Mouse (Mus musculus): ENCODE results near the gene Kcnj10.

The Kcnj10 gene

DNA sequence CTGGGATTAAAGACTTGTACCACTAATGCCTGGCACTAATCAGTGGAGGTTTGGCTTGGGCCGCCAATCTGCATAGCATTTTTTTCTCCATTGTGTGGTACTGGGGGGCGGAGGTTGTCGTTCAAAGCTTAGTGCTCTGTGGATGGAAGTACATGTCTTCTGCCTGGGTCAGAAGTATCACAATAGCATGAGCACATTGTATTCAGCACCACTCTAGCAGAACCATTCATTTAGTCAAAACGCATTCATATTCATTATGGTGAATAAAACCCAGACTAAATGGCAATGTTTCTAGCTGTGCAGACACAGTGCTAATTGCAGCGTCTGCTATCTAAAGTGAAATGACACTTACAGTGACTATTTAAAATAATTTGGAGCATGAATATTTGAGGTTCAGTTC, 46.2 kb downstream of the Kcnj10 start:
- no peak for DNase-seq

- no peak for DNase-seq
Measured at GRCm38 (mm10) chr1:172390769-172391168, 49.8 kb downstream of the Kcnj10 start.

DNA sequence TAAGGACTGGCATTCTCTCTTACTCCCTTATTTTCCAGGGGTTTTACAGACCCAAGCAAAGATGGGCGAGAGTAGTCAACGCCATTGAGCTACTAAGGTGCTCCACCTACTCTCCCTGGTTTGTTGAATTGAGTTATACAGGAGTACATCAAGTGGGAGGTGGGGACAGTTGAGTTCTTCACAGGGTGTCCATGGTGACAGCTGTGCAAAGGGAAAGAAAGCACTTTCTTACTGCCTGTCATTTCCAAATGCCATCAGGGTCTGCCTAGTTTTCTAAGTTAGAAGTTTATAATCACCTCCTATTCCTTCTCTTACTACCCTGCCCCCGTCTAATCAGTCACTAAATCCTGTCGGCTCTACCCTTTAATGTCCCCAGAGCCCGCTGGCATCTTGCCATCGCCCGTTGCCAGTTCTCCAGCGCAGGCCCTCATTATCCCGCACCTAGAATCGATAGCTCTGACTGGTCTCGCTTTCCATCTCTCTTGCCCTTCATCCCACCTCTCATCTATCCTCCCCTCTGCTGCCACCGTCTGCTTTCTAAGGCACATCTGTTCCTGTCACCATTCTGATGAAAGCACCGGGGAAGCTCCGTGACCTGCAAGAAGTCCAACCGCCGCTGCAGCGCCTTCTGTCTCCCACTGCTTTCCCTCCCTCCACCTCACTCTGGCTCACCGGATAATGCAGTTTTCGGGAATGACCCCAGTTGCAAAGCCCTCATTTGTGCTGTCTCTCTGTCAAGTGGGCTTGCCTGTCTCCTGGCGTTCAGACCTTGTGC, 51.0 kb downstream of the Kcnj10 start:
- DNase-seq, result peak in 1 of 2 experiments; percentile 18

DNA sequence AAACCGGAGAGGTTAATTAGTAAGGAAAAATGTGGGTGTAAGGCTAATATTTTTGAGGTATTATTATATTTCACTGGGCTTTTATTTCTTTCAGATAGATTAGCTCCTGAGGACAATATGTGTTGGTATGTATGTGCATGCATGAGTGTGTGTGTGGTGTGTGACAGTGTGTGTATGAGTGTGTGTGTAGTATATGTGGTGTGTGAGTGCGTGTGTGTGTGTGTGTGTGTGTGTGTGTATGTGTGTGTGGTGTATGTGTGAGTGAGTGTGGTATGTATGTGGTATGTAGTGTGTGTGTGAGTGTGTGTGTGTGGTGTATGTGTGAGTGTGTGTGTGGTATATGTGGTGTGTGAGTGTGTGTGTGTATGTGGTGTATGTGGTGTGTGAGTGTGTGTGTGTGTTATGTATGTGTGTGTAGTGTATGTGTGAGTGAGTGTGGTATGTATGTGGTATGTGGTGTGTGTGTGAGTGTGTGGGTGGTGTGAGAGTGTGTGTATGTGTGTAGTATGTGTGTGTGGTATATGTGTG, 51.7 kb downstream of the Kcnj10 start:
- DNase-seq, result no peak

DNA sequence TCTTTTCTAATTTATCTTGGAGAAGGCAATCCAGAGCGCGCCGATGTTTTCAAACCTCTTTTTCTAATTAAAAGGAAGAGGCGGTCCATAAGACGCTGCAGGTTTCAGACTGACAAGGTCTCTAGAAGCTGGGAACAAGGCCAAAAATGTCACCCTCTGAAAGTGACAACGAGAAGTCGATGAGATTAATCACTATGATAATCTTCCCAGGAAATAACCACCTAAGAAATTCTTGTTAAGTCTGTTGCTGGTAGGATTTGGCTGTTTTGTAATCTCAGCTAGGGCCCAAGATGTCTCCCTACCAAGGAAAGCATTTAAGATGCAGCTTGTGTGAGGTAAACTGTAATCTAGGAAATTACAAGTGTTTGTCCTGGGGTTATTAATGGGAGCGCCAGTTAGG, 52.7 kb downstream of the Kcnj10 start:
- DNase-seq, result no peak

GRCm38 (mm10) chr1:172396996-172397752, 56.2 kb downstream of the Kcnj10 start:
- DNase-seq, result no peak

DNA sequence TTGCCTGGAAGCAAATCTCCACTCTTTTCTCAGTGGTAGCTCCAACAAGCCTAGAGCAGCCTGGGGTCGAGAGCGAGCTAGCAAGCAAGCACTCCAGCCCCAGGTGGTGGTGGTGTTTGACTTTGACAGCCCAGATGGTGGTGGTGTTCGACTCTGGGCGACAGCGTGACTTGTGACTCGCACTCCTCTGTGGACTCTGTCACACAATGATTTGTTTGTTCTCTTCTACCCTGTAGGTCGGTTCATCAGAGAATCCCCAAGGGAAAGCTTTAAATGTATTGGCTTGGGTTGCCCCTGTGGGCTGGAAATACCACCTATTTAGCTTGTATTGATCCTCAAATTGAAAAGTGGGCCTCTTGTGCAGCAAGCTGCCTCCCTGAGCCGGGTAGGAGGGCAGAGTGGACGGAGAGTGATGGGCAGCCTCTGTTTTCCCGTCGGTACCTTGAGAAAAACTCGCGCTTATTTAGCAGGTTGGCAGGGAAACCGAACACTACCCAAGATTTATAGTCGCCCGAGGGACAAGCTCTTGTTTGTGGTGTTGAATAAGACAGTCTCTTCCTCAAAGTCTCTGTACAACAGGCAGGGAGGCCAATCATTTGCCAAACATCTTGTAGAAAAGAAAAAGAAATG, 65.2 kb downstream of the Kcnj10 start:
- no peak for DNase-seq

DNA sequence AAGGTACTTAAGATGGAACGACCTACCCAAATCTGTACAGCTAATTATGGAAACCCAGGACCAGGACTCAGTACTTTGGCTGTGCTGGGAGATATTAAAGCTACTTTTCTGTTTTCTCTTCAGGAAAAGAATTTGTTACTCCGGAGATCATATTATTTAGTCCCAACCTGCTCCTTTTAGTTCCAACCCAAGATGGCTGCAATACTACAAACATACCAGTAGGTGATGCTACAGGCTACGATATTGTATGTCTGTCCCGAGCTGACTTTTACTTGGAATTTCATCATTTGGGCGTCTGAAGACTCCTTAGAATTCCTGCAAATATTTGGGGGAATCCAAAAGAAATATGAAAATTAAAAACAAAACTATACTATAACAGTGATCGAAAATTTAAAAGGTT, 68.0 kb downstream of the Kcnj10 start:
- DNase-seq, result peak in 1 of 2 experiments; percentile 17

- DNase-seq, result no peak
Measured at GRCm38 (mm10) chr1:172409431-172409830, 68.4 kb downstream of the Kcnj10 start.

- DNase-seq, result peak; percentile 39 to 43
Measured at GRCm38 (mm10) chr1:172410806-172411205, 69.8 kb downstream of the Kcnj10 start.

DNA sequence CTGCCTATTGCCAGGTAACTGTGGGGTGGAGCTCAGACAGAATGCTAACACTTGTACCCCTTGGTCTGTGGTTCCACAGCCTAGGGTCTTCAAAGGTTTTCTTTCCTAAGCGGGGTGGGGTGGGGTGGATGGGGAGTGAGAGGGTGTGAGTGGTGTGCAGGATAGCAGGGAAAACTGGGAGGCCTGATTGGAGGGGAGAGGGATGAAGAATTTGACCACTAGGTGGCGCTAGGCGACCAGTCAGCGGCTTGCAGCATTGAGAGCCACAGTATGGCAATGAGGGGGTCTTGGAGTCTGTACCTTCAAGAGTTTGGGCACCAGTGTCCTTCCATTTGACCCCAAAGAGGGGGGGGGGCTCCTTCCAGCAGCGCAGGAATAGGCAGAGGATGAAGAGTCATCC, 71.2 kb downstream of the Kcnj10 start:
- DNase-seq, result peak; percentile 69 to 70

DNA sequence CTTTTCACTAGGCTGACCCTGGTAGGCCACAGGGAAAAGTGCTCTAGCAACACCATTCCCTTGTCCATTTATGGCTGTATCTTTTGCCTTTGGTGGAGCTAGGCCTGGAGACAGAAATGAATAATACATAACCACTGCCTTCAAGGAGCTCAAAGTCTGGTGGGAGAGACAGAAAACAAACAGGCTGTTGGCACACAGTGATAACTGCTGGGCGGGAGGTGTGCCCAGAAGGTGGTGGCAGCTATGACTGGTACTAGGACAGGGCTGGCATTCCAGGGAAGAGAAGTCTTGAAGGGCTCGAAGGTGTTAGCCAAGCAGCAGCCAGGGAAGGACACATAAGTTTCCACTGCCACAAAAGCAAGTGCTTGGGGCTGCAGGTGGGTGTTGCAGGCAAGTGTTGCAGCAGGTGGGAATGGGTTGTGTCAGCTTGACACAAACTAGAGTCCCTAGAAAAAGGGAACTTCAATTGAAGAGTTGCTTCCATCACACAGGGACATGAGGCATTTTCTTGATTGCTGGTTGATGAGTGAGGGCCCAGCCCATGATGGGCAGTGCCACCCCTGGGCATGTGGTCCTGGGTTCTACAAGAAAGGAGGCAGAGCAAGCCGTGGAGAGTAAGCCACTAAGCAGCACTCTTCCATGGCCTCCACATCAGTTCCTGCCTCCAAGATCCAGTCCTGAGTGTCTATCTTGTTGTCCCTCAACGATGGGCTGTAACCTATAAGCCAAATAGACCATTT, 72.7 kb downstream of the Kcnj10 start:
- DNase-seq, result no peak

- no peak for DNase-seq
Measured at GRCm38 (mm10) chr1:172414231-172414585, 73.2 kb downstream of the Kcnj10 start.

- DNase-seq, result no peak
Measured at GRCm38 (mm10) chr1:172415061-172415460, 74.1 kb downstream of the Kcnj10 start.

DNA sequence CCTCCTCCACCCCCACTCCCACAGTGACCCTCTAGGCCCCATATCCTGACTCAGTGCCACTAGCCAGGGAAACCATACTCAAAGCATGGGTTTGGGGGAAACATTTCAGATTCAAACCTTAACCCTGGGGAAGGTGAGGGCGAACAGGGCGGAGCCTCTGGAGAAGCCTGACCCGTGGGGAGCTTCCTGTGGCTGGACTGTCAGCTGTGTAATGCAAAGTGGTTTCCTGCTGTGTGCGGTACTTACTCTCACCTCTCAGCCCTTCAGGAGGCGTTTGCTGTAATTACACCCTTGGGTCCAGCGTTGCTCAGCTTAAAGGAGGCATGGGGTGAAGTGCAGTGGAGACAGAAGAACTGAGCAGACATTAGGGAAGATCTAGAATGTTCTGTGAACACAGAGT, 77.2 kb downstream of the Kcnj10 start:
- DNase-seq, result no peak

DNA sequence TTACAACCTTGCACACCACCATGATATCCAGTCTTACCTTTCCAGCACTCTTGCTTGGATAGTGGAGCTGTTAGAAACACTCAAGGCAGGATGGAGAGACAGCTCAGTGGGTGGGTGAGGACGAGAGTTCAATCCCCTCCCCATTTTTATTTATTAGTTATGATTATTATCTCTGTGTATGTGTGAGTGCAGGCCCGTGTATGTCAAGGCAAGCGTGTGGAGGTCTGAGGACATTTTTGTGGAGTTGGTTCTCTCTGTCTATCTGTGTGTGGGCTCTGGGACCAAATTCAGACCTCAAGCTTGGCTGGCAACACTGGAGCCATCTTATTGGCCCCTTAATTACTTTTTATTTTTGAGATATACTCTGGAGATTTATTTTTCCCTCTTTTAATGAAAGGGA, 77.6 kb downstream of the Kcnj10 start:
- no peak for DNase-seq

DNA sequence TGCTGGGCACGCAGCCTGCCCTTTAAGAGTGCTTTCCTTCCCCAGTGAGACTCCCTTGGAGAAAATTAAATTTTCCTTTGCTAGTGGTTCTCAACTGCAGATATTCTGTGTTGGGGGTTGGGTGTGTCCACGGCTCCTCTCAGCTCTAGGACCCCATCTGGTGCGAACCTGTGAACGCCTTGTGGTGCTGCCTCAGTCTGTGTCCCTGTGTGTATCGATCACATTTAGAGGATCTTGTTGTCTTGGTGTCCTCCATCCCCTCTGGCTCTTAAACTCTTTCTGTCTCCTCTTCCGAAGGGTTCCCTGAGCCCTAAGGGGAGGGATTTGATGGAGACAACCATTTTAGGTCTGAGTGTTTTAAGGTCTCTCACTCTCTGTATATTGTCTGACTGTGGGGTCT, 79.2 kb downstream of the Kcnj10 start:
- no peak for DNase-seq

DNA sequence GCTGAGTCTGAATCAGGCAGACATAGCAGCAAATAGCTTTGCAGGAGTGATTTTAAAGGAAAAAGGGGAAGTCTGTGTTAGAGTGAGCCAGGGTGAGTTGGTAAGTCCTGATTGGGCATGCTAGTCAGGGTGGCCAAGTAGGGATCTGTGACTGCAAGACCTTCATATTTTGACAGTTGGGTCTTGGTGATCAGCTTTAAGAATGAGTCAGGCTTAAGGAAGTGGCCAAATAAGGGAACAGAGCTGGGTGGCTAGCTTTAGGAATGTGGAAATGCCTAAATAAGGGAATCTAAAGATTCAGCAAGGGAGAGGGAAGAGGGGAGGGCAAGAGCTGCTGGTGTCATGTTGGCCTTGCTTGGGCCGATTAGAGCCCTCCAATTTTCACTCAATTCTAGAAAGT, 82.4 kb downstream of the Kcnj10 start:
- DNase-seq, result no peak
